Mouse (Mus musculus): ENCODE data around the gene 1700028P14Rik. TPM values are rescaled to one million over a fixed set of nuclear protein-coding genes. Genes with fewer than 3 reads are reported as not detected.

The 1700028P14Rik gene
- polyA plus RNA-seq, 1 experiment from 2014 or later = not detected

GRCm38 (mm10) chr19:23594950-23595349, 57.7 kb downstream of the 1700028P14Rik start:
- Histone ChIP-seq H3K27ac (no peak overlapping the region), H3K4me1 (replicated peaks) (no peaks in the 10 kb centered on the region), H3K27me3 (no peaks in the 10 kb centered on the region), H3K4me3 (replicated peaks) (no peak overlapping the region), H3K4me2 (no peak overlapping the region), H3K9me3 (replicated peaks) (no peaks in the 10 kb centered on the region), H3K36me3 (no peaks in the 10 kb centered on the region), H3K9ac (no peak overlapping the region)
- 61% methylated on average over 3 of the region's 3 CpGs for WGBS (ENCODE audit: insufficient replicate concordance)
- no peak for DNase-seq
- ATAC-seq (ENCODE audit: low read depth) = no peak

GRCm38 (mm10) chr19:23578606-23579355, 73.8 kb downstream of the 1700028P14Rik start:
- H3K27ac ChIP-seq = no peak overlapping the region
- no peaks in the 10 kb centered on the region for H3K9me3 ChIP-seq (replicated peaks)
- H3K27me3 ChIP-seq = no peaks in the 10 kb centered on the region
- H3K4me1 ChIP-seq (replicated peaks) = no peaks in the 10 kb centered on the region
- H3K4me3 ChIP-seq (replicated peaks) = no peak overlapping the region
- no peak for DNase-seq
- ATAC-seq (ENCODE audit: low read depth) = no peak
- no peak overlapping the region for H3K9ac ChIP-seq
- no peak overlapping the region for H3K4me2 ChIP-seq
- WGBS (ENCODE audit: insufficient replicate concordance) = 74% methylated on average over 11 of the region's 11 CpGs
- H3K36me3 ChIP-seq = no peaks in the 10 kb centered on the region

- DNase-seq = no peak
- Histone ChIP-seq H3K9ac (no peak overlapping the region), H3K36me3 (no peaks in the 10 kb centered on the region), H3K27ac (no peak overlapping the region), H3K4me1 (replicated peaks) (no peaks in the 10 kb centered on the region), H3K4me2 (no peak overlapping the region), H3K27me3 (no peaks in the 10 kb centered on the region), H3K9me3 (replicated peaks) (no peaks in the 10 kb centered on the region), H3K4me3 (replicated peaks) (no peak overlapping the region)
- 32% methylated on average over 4 of the region's 4 CpGs for WGBS (ENCODE audit: insufficient replicate concordance)
- ATAC-seq (ENCODE audit: low read depth) = no peak
Observed at GRCm38 (mm10) chr19:23576685-23577084, 75.9 kb downstream of the 1700028P14Rik start.

GRCm38 (mm10) chr19:23563693-23564092, 88.9 kb downstream of the 1700028P14Rik start:
- Histone ChIP-seq H3K9ac (no peak overlapping the region), H3K4me1 (replicated peaks) (no peaks in the 10 kb centered on the region), H3K4me3 (replicated peaks) (no peak overlapping the region), H3K27me3 (no peaks in the 10 kb centered on the region), H3K36me3 (no peaks in the 10 kb centered on the region), H3K27ac (no peak overlapping the region), H3K9me3 (replicated peaks) (no peaks in the 10 kb centered on the region), H3K4me2 (no peak overlapping the region)
- ATAC-seq (ENCODE audit: low read depth) (no peak), DNase-seq (no peak)
- WGBS (ENCODE audit: insufficient replicate concordance) = 50% methylated on average over 5 of the region's 5 CpGs

GRCm38 (mm10) chr19:23562588-23562987, 90.0 kb downstream of the 1700028P14Rik start:
- no peak for ATAC-seq (ENCODE audit: low read depth)

GRCm38 (mm10) chr19:23562061-23562460, 90.6 kb downstream of the 1700028P14Rik start:
- Histone ChIP-seq H3K4me2 (no peak overlapping the region), H3K9ac (no peak overlapping the region), H3K4me3 (replicated peaks) (no peak overlapping the region), H3K9me3 (replicated peaks) (no peaks in the 10 kb centered on the region), H3K27ac (no peak overlapping the region), H3K27me3 (no peaks in the 10 kb centered on the region), H3K36me3 (no peaks in the 10 kb centered on the region), H3K4me1 (replicated peaks) (no peaks in the 10 kb centered on the region)
- DNase-seq = no peak
- 70% methylated on average over 6 of the region's 6 CpGs for WGBS (ENCODE audit: insufficient replicate concordance)
- no peak for ATAC-seq (ENCODE audit: low read depth)

More at GRCm38 (mm10) chr19:23562588-23562987, 90.0 kb downstream of the 1700028P14Rik start:
- no peak overlapping the region for H3K27ac ChIP-seq
- no peaks in the 10 kb centered on the region for H3K9me3 ChIP-seq (replicated peaks)
- H3K4me1 ChIP-seq (replicated peaks) = no peaks in the 10 kb centered on the region
- H3K27me3 ChIP-seq = no peaks in the 10 kb centered on the region
- H3K9ac ChIP-seq = no peak overlapping the region
- H3K4me2 ChIP-seq = no peak overlapping the region
- no peak overlapping the region for H3K4me3 ChIP-seq (replicated peaks)
- no peaks in the 10 kb centered on the region for H3K36me3 ChIP-seq
- WGBS (ENCODE audit: insufficient replicate concordance) = 65% methylated on average over 4 of the region's 4 CpGs
- no peak for DNase-seq

DNA sequence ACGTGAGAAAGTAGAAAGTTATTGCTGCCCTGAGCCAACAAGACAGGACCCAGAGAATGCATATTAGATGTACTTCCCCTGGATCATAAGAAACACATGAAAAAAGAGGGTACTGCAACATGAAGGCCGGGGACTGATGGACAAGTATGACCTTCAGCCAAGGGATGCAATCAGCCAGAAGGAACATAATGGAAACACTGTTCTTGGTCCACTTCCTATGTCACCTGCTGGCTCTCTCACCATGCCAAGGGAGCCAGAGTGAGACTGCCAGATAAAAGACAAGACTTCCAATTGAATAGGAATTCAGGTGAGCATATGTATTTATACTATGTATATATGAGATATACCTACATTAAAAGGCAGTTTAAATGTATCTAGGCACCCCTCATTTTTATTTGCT, 99.2 kb downstream of the 1700028P14Rik start:
- WGBS (ENCODE audit: insufficient replicate concordance) = 40% methylated on average over 2 of the region's 2 CpGs
- ATAC-seq (ENCODE audit: low read depth) = no peak

DNA sequence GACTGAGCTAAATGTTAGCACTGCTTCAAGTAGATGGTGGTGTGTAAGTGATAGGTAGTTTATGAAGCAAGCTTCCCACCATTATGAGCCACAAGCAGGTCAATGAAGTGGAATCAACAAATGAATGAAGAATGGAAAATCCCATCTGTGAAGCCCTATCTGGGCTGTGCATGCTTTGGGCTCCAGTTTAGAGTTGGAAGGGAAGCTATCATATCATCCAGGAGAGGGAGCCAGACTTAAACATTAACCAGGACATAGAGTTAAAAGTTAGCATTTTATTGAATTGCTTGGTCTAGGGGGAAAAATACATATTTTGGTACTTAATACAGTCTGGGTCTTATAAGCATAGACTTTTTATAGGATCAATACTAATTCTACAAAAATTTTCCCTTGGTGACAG, 107.0 kb downstream of the 1700028P14Rik start:
- no peaks in the 10 kb centered on the region for H3K27me3 ChIP-seq
- H3K27ac ChIP-seq = no peak overlapping the region
- no peak overlapping the region for H3K4me2 ChIP-seq
- DNase-seq = no peak
- no peaks in the 10 kb centered on the region for H3K9me3 ChIP-seq (replicated peaks)
- H3K4me1 ChIP-seq (replicated peaks) = no peaks in the 10 kb centered on the region
- ATAC-seq (ENCODE audit: low read depth) = no peak
- no peak overlapping the region for H3K4me3 ChIP-seq (replicated peaks)
- no peaks in the 10 kb centered on the region for H3K36me3 ChIP-seq
- H3K9ac ChIP-seq = no peak overlapping the region

More for the DNA sequence above, 99.2 kb downstream of the 1700028P14Rik start:
- Histone ChIP-seq H3K27ac (no peak overlapping the region), H3K27me3 (no peaks in the 10 kb centered on the region), H3K4me2 (no peak overlapping the region), H3K4me3 (replicated peaks) (no peak overlapping the region), H3K36me3 (no peaks in the 10 kb centered on the region), H3K9me3 (replicated peaks) (no peaks in the 10 kb centered on the region), H3K9ac (no peak overlapping the region), H3K4me1 (replicated peaks) (no peaks in the 10 kb centered on the region)
- no peak for DNase-seq

DNA sequence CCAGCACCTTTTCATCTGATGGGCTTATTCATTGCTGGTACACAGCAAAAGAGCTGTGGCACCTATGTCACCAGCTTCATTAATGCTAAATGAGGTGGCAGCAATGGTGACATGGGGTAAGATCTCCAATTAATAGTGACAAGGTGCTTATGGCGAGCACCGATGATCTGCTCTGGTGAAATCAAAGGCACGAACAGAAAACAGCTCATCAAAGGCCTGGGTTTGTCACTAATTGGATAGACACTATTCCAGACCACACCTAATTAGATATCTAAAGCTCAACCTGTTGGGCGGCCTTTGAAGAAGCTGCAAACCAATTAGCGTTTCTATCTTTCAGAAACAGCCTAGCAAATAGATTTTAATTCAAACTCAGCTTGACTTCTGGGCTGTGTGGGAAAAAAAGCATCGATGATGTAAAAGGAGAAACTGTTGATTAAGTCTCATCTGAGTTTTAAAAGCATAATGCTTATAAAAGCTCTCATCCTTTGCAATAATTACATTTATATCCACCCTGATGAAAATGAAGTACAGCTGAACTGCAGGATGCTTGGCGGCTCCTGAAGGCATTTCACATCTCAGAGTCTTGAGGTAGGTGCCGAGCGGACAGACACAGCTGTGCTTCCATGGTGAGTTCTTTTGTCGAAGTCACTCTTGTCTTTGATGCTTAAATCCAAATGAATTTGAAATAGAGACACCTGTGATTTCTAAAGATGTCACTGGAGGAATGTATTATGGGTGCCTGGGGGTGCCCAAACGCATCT, 109.2 kb downstream of the 1700028P14Rik start:
- H3K27me3 ChIP-seq = no peaks in the 10 kb centered on the region
- no peak overlapping the region for H3K4me3 ChIP-seq (replicated peaks)
- no peak for DNase-seq
- no peak overlapping the region for H3K4me2 ChIP-seq
- H3K27ac ChIP-seq = no peak overlapping the region
- WGBS (ENCODE audit: insufficient replicate concordance) = 65% methylated on average over 11 of the region's 11 CpGs
- no peaks in the 10 kb centered on the region for H3K9me3 ChIP-seq (replicated peaks)
- H3K4me1 ChIP-seq (replicated peaks) = no peaks in the 10 kb centered on the region
- H3K9ac ChIP-seq = no peak overlapping the region
- no peak for ATAC-seq (ENCODE audit: low read depth)
- no peaks in the 10 kb centered on the region for H3K36me3 ChIP-seq

DNA sequence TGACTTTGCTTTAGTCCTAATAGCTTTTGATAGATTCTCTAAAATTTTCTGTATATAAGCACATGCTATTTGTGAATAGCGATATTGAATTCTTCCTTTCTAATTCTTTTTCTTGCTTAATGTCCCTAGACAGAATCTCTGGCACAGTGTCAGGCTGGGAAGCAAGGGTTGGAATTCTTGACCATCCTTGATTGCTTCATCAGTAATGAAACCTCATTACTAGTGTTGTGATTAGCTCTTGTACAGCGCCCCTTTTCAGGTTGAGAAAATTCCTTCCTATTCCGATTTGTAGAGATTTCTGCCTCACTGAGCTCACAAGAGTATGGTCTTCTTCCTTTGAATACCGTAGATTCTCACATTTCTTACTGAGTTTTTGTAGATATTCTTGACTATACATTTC, 109.9 kb downstream of the 1700028P14Rik start:
- H3K9me3 ChIP-seq (replicated peaks) = no peaks in the 10 kb centered on the region
- DNase-seq (no peak), ATAC-seq (ENCODE audit: low read depth) (no peak)
- 73% methylated on average over 4 of the region's 4 CpGs for WGBS (ENCODE audit: insufficient replicate concordance)
- H3K4me3 ChIP-seq (replicated peaks) = no peak overlapping the region
- no peaks in the 10 kb centered on the region for H3K36me3 ChIP-seq
- no peak overlapping the region for H3K4me2 ChIP-seq
- no peaks in the 10 kb centered on the region for H3K4me1 ChIP-seq (replicated peaks)
- no peaks in the 10 kb centered on the region for H3K27me3 ChIP-seq
- no peak overlapping the region for H3K27ac ChIP-seq
- H3K9ac ChIP-seq = no peak overlapping the region

DNA sequence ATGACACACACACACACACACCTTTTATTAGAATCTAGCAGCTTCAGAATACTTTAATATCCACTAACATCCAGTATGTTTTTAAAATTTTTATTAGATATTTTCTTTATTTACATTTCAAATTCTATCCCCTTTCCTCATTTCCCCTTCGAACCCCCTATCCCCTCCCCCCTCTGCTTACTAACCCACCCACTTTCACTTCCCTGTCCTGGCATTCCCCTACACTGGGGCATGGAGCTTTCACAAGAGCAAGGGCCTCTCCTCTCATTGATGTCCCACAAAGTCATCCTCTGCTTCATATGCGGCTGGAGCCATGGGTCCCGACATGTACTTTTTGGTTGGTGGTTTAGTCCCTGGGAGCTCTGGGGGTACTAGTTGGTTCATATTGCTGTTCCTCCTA, 116.9 kb downstream of the 1700028P14Rik start:
- no peak for DNase-seq
- no peak overlapping the region for H3K4me3 ChIP-seq (replicated peaks)
- no peaks in the 10 kb centered on the region for H3K27me3 ChIP-seq
- H3K4me1 ChIP-seq (replicated peaks) = no peaks in the 10 kb centered on the region
- H3K36me3 ChIP-seq = no peaks in the 10 kb centered on the region
- 62% methylated on average over 3 of the region's 3 CpGs for WGBS (ENCODE audit: insufficient replicate concordance)
- ATAC-seq (ENCODE audit: low read depth) = no peak
- no peak overlapping the region for H3K9ac ChIP-seq
- no peak overlapping the region for H3K4me2 ChIP-seq
- H3K27ac ChIP-seq = no peak overlapping the region
- no peaks in the 10 kb centered on the region for H3K9me3 ChIP-seq (replicated peaks)

- DNase-seq (no peak), ATAC-seq (ENCODE audit: low read depth) (no peak)
- Histone ChIP-seq H3K27me3 (no peaks in the 10 kb centered on the region), H3K27ac (no peak overlapping the region), H3K4me1 (replicated peaks) (no peaks in the 10 kb centered on the region), H3K4me2 (no peak overlapping the region), H3K9ac (no peak overlapping the region), H3K36me3 (no peaks in the 10 kb centered on the region), H3K4me3 (replicated peaks) (no peak overlapping the region), H3K9me3 (replicated peaks) (no peaks in the 10 kb centered on the region)
- 44% methylated on average over 4 of the region's 4 CpGs for WGBS (ENCODE audit: insufficient replicate concordance)
Observed at GRCm38 (mm10) chr19:23531899-23532298, 120.7 kb downstream of the 1700028P14Rik start.

All from liver, embryonic 13.5 days (tissue).